Mouse (Mus musculus) hindbrain, embryonic 12.5 days (tissue): ENCODE measurements around the gene Vmn2r80. TPM values are rescaled to one million over a fixed set of nuclear protein-coding genes. Genes with fewer than 3 reads are reported as not detected.
A peak's percentile ranks its signal among the peaks of the same experiment; 100 is the strongest.
"Not testable (repeated sequence)": the region's sequence is repeated elsewhere in the genome, so short reads cannot be mapped to it uniquely, and the experiment has no call there.

ENCODE experiments used
- ATAC-seq: fragments of 200-750 bp; cut with Nextera tagmentation; 2 replicates; pipeline ENCODE4 v1.8.0; 2017; ENCODE audit warnings: moderate TSS enrichment; ENCODE audit not compliant: low FRiP score
- H3K27ac ChIP-seq: fragments of 300-500 bp; sonication (generic); 2 replicates; pipeline ENCODE4 v1.5.1; 2016; ENCODE audit warnings: mild to moderate bottlenecking
- H3K27me3 ChIP-seq: fragments of 300-500 bp; sonication (generic); 2 replicates; pipeline ENCODE4 v1.6.1; 2016; ENCODE audit warnings: mild to moderate bottlenecking
- H3K36me3 ChIP-seq: fragments of 300-500 bp; sonication (generic); 2 replicates; pipeline ENCODE4 v1.6.1; 2016; ENCODE audit warnings: mild to moderate bottlenecking
- H3K4me1 ChIP-seq: fragments of 300-500 bp; sonication (generic); 2 replicates; pipeline ENCODE4 v1.6.1; 2016
- H3K4me2 ChIP-seq: fragments of 300-500 bp; sonication (generic); replicated peaks from 2 replicates; pipeline ENCODE4 v1.6.1; 2016; ENCODE audit warnings: mild to moderate bottlenecking
- H3K4me3 ChIP-seq: fragments of 300-500 bp; sonication (generic); 2 replicates; pipeline ENCODE4 v1.5.1; 2016; ENCODE audit warnings: mild to moderate bottlenecking
- H3K9ac ChIP-seq: fragments of 300-500 bp; sonication (generic); 2 replicates; pipeline ENCODE4 v1.6.1; 2016; ENCODE audit warnings: mild to moderate bottlenecking, moderate library complexity
- H3K9me3 ChIP-seq: fragments of 300-500 bp; sonication (generic); replicated peaks from 2 replicates; pipeline ENCODE4 v1.6.1; 2016; ENCODE audit warnings: mild to moderate bottlenecking
- WGBS: fragments of 180-500 bp; shearing (Covaris S2); methylation state at CpG from one replicate; pipeline ENCODE4 v1.1.7; 2016; 5-methylcytosine and 5-hydroxymethylcytosine counted together
- polyA plus RNA-seq: library from polyadenylated mRNA; unstranded; fragments of >200 nt; fragmentation: Nextera tagmentation; extraction: Ambion mirVana; gene quantifications from 2 replicates; pipeline ENCODE4 v1.2.1, GENCODE M21; 2016

The Vmn2r80 gene
- polyA plus RNA-seq = not detected in 2 replicates

DNA sequence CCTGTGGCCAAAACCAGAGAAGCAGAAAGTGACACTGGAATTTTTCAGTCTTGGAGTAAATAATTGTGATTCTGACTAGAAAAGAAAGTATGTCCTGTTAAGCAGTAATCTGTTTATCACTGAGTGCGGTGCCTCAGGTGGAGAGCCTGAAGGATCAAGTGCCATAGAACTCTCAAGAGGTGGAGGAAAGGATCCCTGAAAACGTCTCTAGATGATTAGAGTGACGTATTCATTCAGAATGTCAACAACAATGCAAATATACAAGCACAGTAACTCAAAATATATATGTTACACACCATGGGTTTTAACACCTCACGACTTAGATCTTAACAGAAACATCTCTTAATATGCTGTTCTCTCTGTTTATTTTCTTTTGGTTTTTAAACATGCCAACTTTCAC, at the start of gene Vmn2r80:
Gene Vmn2r80, plus strand, starts transcription at position 301 of the 400 bp plus-strand sequence.
- not testable (repeated sequence) for H3K27me3 ChIP-seq, H3K27ac ChIP-seq, ATAC-seq, H3K9ac ChIP-seq, H3K4me3 ChIP-seq, H3K4me1 ChIP-seq, H3K4me2 ChIP-seq, H3K36me3 ChIP-seq, H3K9me3 ChIP-seq
- WGBS = 80% methylated on average over 4 of the region's 4 CpGs

DNA sequence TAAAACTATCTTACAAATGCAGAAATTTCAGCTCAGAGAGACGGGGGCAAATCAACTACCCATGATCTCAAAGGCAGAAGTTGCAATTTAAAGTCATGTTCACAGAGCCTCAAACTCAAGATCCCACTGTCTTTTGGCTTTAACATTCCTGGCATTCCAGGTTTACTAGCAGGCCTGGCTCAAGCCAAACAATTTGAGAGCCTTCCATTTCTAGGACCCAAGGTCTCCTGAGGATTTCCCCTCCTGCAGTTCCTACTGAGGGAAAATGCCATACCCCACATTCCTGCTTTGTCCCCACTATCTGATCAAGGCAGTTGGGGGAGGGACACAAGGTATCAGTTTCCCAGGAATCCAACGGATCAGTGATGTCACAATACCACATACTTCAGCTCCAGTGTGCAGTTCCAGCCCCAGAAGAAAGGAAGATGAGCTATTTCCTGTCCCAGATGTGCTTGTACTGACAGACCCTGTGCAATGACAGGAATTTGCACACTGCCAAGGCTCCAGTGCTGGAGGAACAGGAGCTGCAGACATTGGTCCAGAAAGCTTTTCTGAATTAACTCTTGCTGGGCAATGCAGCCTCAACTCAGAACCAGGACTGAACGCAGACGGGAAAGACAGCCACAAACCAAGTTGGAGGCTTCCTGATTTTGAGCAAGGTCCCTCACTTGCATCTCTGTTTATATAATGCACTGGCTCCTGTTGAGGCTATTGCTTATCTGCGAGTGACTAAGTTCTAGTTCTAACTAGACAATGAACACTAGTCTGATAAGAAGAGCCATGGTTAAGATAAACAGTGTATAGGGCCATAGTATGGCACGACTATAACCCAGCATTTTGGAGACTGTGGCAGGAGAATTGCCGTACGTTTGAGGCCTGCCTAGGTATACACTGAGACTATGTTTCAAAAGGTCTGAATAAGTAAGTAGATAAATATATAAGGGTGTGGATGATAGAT, 42.0 kb upstream of the Vmn2r80 start:
- Histone ChIP-seq H3K27me3 (no peaks in the 10 kb centered on the region), H3K27ac (no peak overlapping the region), H3K9me3 (no peaks in the 10 kb centered on the region), H3K4me1 (no peaks in the 10 kb centered on the region), H3K36me3 (no peaks in the 10 kb centered on the region), H3K4me3 (no peak overlapping the region), H3K4me2 (no peak overlapping the region), H3K9ac (no peak overlapping the region)
- ATAC-seq = no peak
- 67% methylated on average over 8 of the region's 8 CpGs for WGBS

DNA sequence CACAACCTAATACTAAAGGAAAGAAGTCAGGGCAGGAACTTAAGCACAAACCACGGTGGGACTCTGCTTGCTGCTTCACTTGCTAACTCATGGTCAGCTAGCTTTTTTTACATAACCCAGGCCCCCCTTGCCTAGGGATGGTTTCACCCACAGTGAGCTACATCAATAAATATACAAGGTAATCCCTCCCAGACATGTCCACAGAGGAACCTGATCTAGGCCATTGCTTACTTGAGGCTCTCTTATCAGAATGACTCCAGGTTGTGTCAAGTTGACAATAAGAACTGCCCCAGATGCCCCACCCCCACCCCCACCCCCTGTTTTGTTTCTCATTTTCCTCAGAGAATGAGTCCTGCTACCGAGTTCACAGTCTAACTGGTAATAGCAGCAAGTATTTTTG, 41.0 kb upstream of the Vmn2r80 start:
- Histone ChIP-seq H3K36me3 (no peaks in the 10 kb centered on the region), H3K4me2 (no peak overlapping the region), H3K27me3 (no peaks in the 10 kb centered on the region), H3K9me3 (no peaks in the 10 kb centered on the region), H3K4me1 (no peaks in the 10 kb centered on the region), H3K4me3 (no peak overlapping the region), H3K27ac (no peak overlapping the region), H3K9ac (no peak overlapping the region)
- WGBS = 71% methylated on average over 2 of the region's 2 CpGs
- no peak for ATAC-seq

DNA sequence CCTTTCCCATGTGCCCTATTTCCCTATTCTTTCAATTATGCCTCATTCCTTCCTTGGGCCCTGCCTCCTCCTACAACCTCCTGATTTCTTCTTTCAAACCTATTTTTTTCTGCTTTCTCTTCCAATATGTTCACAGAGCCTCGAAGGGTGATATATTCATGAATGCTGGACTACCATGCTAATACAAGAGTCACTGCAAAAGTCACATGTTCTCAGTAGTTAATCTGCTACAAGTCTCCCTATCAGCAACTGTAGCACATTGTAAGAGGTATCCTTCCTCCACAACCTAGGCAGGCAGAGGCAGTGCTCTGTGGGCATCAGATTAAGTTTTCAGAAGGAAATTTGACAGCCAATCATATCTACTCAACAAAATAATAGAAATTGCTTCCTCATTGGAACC, 39.4 kb upstream of the Vmn2r80 start:
- WGBS = 86% methylated on average over 1 of the region's 1 CpGs
- no peaks in the 10 kb centered on the region for H3K27me3 ChIP-seq
- H3K36me3 ChIP-seq = no peaks in the 10 kb centered on the region
- H3K4me2 ChIP-seq = no peak overlapping the region
- H3K27ac ChIP-seq = no peak overlapping the region
- H3K4me3 ChIP-seq = no peak overlapping the region
- H3K4me1 ChIP-seq = no peaks in the 10 kb centered on the region
- no peak overlapping the region for H3K9ac ChIP-seq
- no peaks in the 10 kb centered on the region for H3K9me3 ChIP-seq
- ATAC-seq = no peak

DNA sequence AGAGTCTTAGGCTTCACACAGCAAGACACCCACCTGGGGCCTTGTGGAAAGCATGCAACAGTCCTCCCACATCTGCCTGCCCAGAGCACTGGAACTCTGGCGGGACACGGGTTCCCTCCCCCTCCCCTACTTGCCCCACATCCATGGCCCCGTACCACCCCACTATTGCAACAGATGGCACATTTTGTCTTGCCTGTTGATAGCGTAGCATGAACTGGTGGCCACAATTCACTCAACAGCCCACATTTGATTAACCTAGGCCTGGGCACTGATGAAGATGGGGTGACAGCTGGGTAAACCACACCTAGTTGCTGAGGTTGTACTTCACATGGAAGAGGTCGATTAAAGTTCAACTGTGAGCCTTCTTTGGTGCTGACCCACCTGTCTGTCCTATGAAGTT, 38.1 kb upstream of the Vmn2r80 start:
- ATAC-seq = no peak
- H3K4me3 ChIP-seq = no peak overlapping the region
- no peaks in the 10 kb centered on the region for H3K4me1 ChIP-seq
- no peak overlapping the region for H3K27ac ChIP-seq
- WGBS = 93% methylated on average over 5 of the region's 5 CpGs
- H3K4me2 ChIP-seq = no peak overlapping the region
- H3K9ac ChIP-seq = no peak overlapping the region
- H3K36me3 ChIP-seq = no peaks in the 10 kb centered on the region
- H3K27me3 ChIP-seq = no peaks in the 10 kb centered on the region
- H3K9me3 ChIP-seq = no peaks in the 10 kb centered on the region

DNA sequence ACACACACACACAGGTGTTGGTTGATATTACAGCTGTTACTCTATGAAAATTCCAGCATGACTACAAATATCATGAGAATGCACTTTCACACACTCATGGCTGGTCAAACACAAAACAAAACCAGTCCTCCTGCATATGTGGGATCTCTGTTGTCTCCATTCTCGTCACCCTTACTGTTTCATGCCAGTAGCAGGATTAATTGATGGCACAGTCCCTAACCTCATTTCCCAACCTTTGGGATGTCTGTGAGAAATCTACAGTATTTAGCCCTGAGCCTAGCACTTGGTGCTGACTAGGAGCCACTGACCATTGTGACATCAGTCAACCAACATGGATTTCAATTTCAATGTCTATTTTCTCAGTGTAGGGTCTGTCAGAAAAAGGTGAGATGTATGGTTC, 33.5 kb upstream of the Vmn2r80 start:
- Histone ChIP-seq H3K27ac (no peak overlapping the region), H3K36me3 (no peaks in the 10 kb centered on the region), H3K4me2 (no peak overlapping the region), H3K4me1 (0 out of 2 replicates have a peak, but pooled peaks cover 2% of the 10 kb centered on the region), H3K27me3 (no peaks in the 10 kb centered on the region), H3K4me3 (no peak overlapping the region), H3K9ac (no peak overlapping the region), H3K9me3 (no peaks in the 10 kb centered on the region)
- WGBS = 76% methylated on average over 1 of the region's 1 CpGs
- no peak for ATAC-seq

DNA sequence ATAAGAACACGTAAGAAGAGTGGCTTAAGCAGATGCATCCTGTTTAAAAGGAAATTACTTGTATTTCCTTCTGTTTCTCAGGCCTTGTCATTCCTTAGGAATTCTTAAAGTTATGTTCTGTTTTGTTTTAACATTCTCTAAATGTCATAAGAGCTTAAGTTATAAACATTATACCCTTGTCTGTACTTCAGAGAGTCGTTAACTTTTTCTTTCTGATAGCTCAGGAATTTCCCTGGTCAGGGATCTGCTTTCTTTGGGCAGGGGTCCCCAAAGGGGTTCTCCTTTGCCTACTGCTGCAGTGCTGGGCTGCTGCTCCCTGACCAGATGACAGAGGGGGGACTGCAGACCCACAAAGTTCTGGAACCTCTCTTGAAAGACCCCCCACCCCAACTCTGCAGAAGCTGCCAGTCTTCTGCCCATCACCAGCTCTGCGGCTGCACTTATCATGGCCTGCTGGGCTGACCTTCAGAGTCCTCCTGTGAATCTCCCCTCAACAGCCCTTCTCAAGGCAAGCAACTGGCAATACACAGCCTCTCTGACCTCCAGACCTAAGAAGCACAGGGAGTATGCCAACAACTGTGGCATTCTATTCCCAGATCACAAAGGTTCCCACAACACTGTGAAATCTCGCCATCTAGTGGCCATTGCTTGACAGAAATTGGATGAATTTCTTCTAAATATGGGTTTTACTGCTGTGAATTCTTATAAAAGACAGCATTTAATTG, 32.3 kb upstream of the Vmn2r80 start:
- no peaks in the 10 kb centered on the region for H3K9me3 ChIP-seq
- 0 out of 2 replicates have a peak, but pooled peaks have one; percentile 52 for ATAC-seq
- 51% methylated on average over 4 of the region's 4 CpGs for whole genome bisulfite sequencing

DNA sequence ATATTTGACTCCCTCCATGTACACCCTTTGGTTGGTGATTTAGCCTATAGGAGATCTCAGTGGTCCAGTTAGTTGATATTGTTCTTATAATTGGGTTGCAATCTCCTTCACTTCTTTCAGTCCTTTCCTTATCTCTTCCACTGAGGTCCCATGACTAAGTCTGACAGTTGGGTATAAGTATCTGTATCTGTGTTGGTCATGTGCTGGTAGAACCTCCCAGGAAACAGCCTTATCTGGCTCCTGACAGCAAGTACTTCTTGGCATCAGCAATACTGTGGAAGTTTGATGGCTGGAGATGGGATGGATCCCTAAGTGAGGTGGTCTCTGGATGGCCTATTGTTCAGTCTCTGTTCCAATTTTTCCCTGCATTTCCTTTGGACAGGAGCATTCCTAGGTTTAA, 3.0 kb downstream of the Vmn2r80 start:
- no peak overlapping the region for H3K4me3 ChIP-seq

More for the DNA sequence above, 32.3 kb upstream of the Vmn2r80 start:
- Histone ChIP-seq H3K4me3 (no peak overlapping the region), H3K9ac (no peak overlapping the region), H3K27me3 (no peaks in the 10 kb centered on the region), H3K36me3 (no peaks in the 10 kb centered on the region), H3K4me1 (0 out of 2 replicates have a peak, but pooled peaks cover 2% of the 10 kb centered on the region), H3K27ac (no peak overlapping the region), H3K4me2 (no peak overlapping the region)

DNA sequence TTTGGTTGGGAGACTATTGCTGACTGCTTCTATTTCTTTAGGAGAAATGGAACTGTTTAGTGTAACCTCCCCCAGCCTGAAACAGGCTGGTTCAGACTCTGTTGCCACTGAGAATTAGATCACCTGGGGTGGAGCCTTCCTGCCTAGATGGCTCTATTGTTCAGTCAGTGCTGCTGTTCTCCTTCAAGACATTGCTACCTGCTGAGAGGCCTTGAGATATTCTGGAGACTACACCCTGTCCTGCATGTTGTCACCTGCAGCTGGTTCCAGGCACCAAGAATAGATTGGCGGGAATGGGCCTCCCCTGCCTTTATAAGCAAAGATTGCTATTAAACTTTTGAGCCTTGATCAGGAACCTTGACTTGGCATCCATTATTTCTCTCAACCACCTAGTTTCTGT, 51.4 kb downstream of the Vmn2r80 start:
- H3K9ac ChIP-seq, ATAC-seq, H3K4me2 ChIP-seq, H3K4me1 ChIP-seq, H3K27me3 ChIP-seq, H3K9me3 ChIP-seq, H3K36me3 ChIP-seq, H3K27ac ChIP-seq, H3K4me3 ChIP-seq: not testable (repeated sequence)
- 57% methylated on average over 1 of the region's 1 CpGs for whole genome bisulfite sequencing

More for the DNA sequence above, 3.0 kb downstream of the Vmn2r80 start:
- H3K4me2 ChIP-seq = no peak overlapping the region
- no peak overlapping the region for H3K27ac ChIP-seq
- H3K9me3 ChIP-seq = no peaks in the 10 kb centered on the region
- no peak overlapping the region for H3K9ac ChIP-seq
- H3K36me3 ChIP-seq = no peaks in the 10 kb centered on the region
- ATAC-seq = no peak
- H3K4me1 ChIP-seq = no peaks in the 10 kb centered on the region
- no peaks in the 10 kb centered on the region for H3K27me3 ChIP-seq

DNA sequence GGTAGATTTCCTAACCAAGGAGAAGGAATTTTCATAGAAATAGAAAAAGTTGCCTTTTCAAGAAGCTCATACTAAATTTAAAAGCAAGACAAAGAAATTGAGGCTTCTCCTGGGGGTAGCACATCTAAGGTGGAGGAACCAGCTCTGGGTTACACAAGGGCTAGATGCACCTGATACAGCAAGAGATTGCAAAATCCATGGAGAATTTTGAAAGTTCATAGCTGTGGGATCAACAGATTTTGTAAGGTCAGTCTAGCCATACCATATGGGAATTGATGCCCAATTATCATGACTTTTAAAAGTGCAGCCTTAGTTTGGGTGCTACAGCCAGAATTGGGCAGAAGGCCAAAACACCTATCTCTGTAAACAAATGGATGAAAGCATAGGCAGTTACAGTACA, 71.9 kb downstream of the Vmn2r80 start:
- Histone ChIP-seq H3K4me1 (no peaks in the 10 kb centered on the region), H3K4me3 (no peak overlapping the region), H3K4me2 (no peak overlapping the region), H3K27me3 (no peaks in the 10 kb centered on the region), H3K9ac (no peak overlapping the region), H3K27ac (no peak overlapping the region), H3K9me3 (no peaks in the 10 kb centered on the region), H3K36me3 (no peaks in the 10 kb centered on the region)
- ATAC-seq = no peak

DNA sequence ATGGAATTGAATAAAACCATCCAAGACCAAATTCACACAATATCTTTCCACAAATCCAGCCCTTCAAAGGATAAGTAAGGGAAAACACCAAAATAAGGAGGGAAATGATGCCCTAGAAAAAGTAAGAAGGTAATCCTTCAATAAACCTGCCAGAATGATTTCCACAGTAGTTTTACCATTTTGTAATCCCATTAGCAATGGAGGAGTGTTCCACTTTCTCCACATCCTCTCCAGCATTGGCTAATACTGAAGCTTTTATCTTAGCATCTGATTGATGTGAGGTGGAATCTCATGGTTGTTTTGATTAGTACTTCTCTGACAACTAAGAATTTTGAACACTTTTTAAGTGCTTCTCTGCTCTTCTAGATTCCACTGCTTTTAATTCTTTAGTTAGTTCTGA, 73.0 kb downstream of the Vmn2r80 start:
- no peaks in the 10 kb centered on the region for H3K36me3 ChIP-seq
- no peaks in the 10 kb centered on the region for H3K27me3 ChIP-seq
- no peaks in the 10 kb centered on the region for H3K4me1 ChIP-seq
- no peak overlapping the region for H3K27ac ChIP-seq
- no peak for ATAC-seq
- no peaks in the 10 kb centered on the region for H3K9me3 ChIP-seq
- H3K9ac ChIP-seq = no peak overlapping the region
- no peak overlapping the region for H3K4me2 ChIP-seq
- no peak overlapping the region for H3K4me3 ChIP-seq

DNA sequence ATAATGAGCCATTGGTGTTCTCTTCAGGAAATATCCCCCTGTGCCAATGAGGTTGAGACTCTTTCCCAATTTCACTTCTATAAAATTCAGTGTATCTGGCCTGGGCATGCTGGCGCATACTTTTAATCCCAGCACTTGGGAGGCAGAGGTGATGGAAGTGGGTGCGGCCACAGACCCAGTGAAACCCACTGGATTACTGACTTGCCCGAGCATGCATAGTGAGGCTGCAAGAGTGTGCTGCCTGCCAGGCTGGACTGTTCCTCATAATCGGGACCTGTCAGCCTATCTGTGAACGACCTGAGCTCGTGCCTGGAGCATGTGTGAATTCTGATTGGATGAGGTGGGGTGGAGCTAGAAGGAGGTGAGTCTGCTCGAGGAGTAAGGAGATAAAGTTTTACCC, 73.6 kb downstream of the Vmn2r80 start:
- no peak for ATAC-seq
- no peak overlapping the region for H3K4me3 ChIP-seq
- no peak overlapping the region for H3K9ac ChIP-seq
- no peaks in the 10 kb centered on the region for H3K27me3 ChIP-seq
- H3K36me3 ChIP-seq = no peaks in the 10 kb centered on the region
- H3K27ac ChIP-seq = no peak overlapping the region
- no peaks in the 10 kb centered on the region for H3K4me1 ChIP-seq
- H3K4me2 ChIP-seq = no peak overlapping the region
- WGBS = 74% methylated on average over 7 of the region's 7 CpGs
- no peaks in the 10 kb centered on the region for H3K9me3 ChIP-seq
